Mouse (Mus musculus) megakaryocyte-erythroid progenitor cell, adult 5-6 weeks (primary cell): ENCODE results near the gene Prss37. TPM values are rescaled to one million over a fixed set of nuclear protein-coding genes. Genes with fewer than 3 reads are reported as not detected.

Source experiments
- ATAC-seq: replicated peaks from 2 replicates; pipeline ENCODE4 v1.8.0; 2016; ENCODE audit warnings: mild to moderate bottlenecking, inconsistent platforms; ENCODE audit not compliant: severe bottlenecking, poor library complexity, low FRiP score, low TSS enrichment
- total RNA-seq, 2 experiments: library from RNA; stranded (forward) in 1 of 2; stranded (reverse) in 1 of 2; fragments of 200-1000, 215-1000 nt in 1 of 2; fragments of >200 nt in 1 of 2; fragmentation: Nextera tagmentation in 1 of 2; gene quantifications; 2 replicates each; pipeline ENCODE4 v1.2.3; 2014 to 2017

Gene Prss37
- not detected in 2 replicates for total RNA-seq (2014; fragmentation: Nextera tagmentation)
- not detected in 2 replicates for total RNA-seq (2017)

GRCm38 (mm10) chr6:40519408-40519807 is at the start of gene Prss37:
Gene Prss37, minus strand, starts transcription at chr6:40519508.
- ATAC-seq: no peak

GRCm38 (mm10) chr6:40554950-40555349 is 35.6 kb upstream of the Prss37 start, which contains the start of gene Olfr461:
Gene Olfr461, minus strand, starts transcription at chr6:40555050.
- no peak for ATAC-seq

- no peak for ATAC-seq
Observed at GRCm38 (mm10) chr6:40544690-40545089, 25.4 kb upstream of the Prss37 start.

- no peak for ATAC-seq
Observed at GRCm38 (mm10) chr6:40493229-40493628, 26.1 kb downstream of the Prss37 start, which contains the start of gene Tas2r108. Gene Tas2r108, plus strand, starts transcription at chr6:40493529.

- no peak for ATAC-seq
Observed at GRCm38 (mm10) chr6:40490933-40491332, 28.4 kb downstream of the Prss37 start, which contains the start of gene Tas2r137. Gene Tas2r137, plus strand, starts transcription at chr6:40491233.

- no peak for ATAC-seq
Observed at GRCm38 (mm10) chr6:40482318-40482717, 37.0 kb downstream of the Prss37 start.

GRCm38 (mm10) chr6:40479705-40480104 is 39.6 kb downstream of the Prss37 start:
- 0 out of 2 replicates have a peak, but pooled peaks have one; percentile 55 for ATAC-seq

GRCm38 (mm10) chr6:40476132-40476531 is 43.2 kb downstream of the Prss37 start:
- ATAC-seq: no peak

GRCm38 (mm10) chr6:40471720-40472010 is 47.6 kb downstream of the Prss37 start:
- ATAC-seq: no peak

GRCm38 (mm10) chr6:40470916-40471719 is 48.2 kb downstream of the Prss37 start, which contains the start of gene Ssbp1:
Gene Ssbp1, plus strand, starts transcription at chr6:40471352.
- ATAC-seq: peak; percentile 99

GRCm38 (mm10) chr6:40465710-40466109 is 53.6 kb downstream of the Prss37 start:
- no peak for ATAC-seq

Other genes starting within 250 kb of the Prss37 start
- 22.8 and 28.0 TPM in 2 replicates for gene Agk, start 194.3 kb downstream of the Prss37 start, total RNA-seq (2014; fragmentation: Nextera tagmentation)
- gene Agk, start 194.3 kb downstream of the Prss37 start, total RNA-seq (2017): 38.4 and 39.2 TPM in 2 replicates
- 3.5 and 7.1 TPM in 2 replicates for gene E330009J07Rik, start 83.4 kb downstream of the Prss37 start, total RNA-seq (2014; fragmentation: Nextera tagmentation)
- 1.9 and 4.5 TPM in 2 replicates for gene E330009J07Rik, start 83.4 kb downstream of the Prss37 start, total RNA-seq (2017)
- not detected in 2 replicates for gene Wee2, start 80.4 kb downstream of the Prss37 start, total RNA-seq (2014; fragmentation: Nextera tagmentation)
- gene Wee2, start 80.4 kb downstream of the Prss37 start, total RNA-seq (2017): not detected in 2 replicates
- 131 and 201 TPM in 2 replicates for gene Ssbp1, start 48.2 kb downstream of the Prss37 start, total RNA-seq (2014; fragmentation: Nextera tagmentation)
- gene Ssbp1, start 48.2 kb downstream of the Prss37 start, total RNA-seq (2017): 118 and 127 TPM in 2 replicates
- not detected in 2 replicates for gene Tas2r137, start 28.3 kb downstream of the Prss37 start, total RNA-seq (2014; fragmentation: Nextera tagmentation)
- 1.3 and 3.1 TPM in 2 replicates for gene Tas2r137, start 28.3 kb downstream of the Prss37 start, total RNA-seq (2017)
- not detected in 2 replicates for gene Tas2r108, start 26.0 kb downstream of the Prss37 start, total RNA-seq (2014; fragmentation: Nextera tagmentation)
- not detected in 2 replicates for gene Tas2r108, start 26.0 kb downstream of the Prss37 start, total RNA-seq (2017)
- not detected in 2 replicates for gene Olfr461, start 35.5 kb upstream of the Prss37 start, total RNA-seq (2014; fragmentation: Nextera tagmentation)
- gene Olfr461, start 35.5 kb upstream of the Prss37 start, total RNA-seq (2017): not detected in 2 replicates
- gene Olfr460, start 50.0 kb upstream of the Prss37 start, total RNA-seq (2014; fragmentation: Nextera tagmentation): not detected in 2 replicates
- gene Olfr460, start 50.0 kb upstream of the Prss37 start, total RNA-seq (2017): not detected in 2 replicates
- gene Clec5a, start 66.3 kb upstream of the Prss37 start, total RNA-seq (2014; fragmentation: Nextera tagmentation): 12.6 TPM in 1 of 2 replicates, not detected in the other
- gene Clec5a, start 66.3 kb upstream of the Prss37 start, total RNA-seq (2017): 1.8 and 3.2 TPM in 2 replicates
- not detected in 2 replicates for gene Tas2r138, start 93.8 kb upstream of the Prss37 start, total RNA-seq (2014; fragmentation: Nextera tagmentation)
- gene Tas2r138, start 93.8 kb upstream of the Prss37 start, total RNA-seq (2017): not detected in 2 replicates
- 1.4 TPM in 1 of 2 replicates, not detected in the other for gene Mgam, start 109.3 kb upstream of the Prss37 start, total RNA-seq (2014; fragmentation: Nextera tagmentation)
- gene Mgam, start 109.3 kb upstream of the Prss37 start, total RNA-seq (2017): 0.05 TPM in 1 of 2 replicates, not detected in the other